Mouse (Mus musculus): Measurements from ENCODE around the gene Clnk.

Gene Clnk

GRCm38 (mm10) chr5:38857591-38857990, 19.0 kb downstream of the Clnk start:
- DNase-seq (ENCODE audit: extremely low read depth, low read depth) = no peak

- DNase-seq (ENCODE audit: extremely low read depth, low read depth) = no peak
Observed at GRCm38 (mm10) chr5:38850171-38850570, 26.4 kb downstream of the Clnk start.

- DNase-seq (ENCODE audit: extremely low read depth, low read depth) = no peak
Observed at GRCm38 (mm10) chr5:38845529-38845928, 31.1 kb downstream of the Clnk start.

DNA sequence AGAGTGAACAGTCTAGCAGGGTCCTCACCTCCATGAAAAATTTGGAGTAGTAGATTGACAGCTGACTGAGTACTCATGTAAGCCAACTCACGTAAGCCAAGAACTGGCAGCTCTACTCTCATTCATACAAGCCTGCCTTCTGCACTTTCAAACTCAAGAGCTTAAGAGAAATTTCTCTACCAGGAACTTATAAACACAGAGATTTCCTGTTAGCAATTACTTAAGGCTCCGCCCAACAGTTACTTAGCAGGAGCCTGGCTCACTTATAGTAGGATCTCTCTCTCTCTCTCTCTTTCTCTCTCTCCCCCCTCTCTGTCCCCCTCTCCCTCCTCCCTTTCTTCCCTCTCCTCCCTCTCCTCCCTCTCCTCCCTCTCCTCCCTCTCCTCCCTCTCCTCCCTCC, 32.3 kb downstream of the Clnk start:
- DNase-seq (ENCODE audit: extremely low read depth, low read depth) = no peak

- no peak for DNase-seq (ENCODE audit: extremely low read depth, low read depth)
Observed at GRCm38 (mm10) chr5:38839981-38840380, 36.6 kb downstream of the Clnk start.

- no peak for DNase-seq (ENCODE audit: extremely low read depth, low read depth)
Observed at GRCm38 (mm10) chr5:38827310-38827709, 49.3 kb downstream of the Clnk start.

GRCm38 (mm10) chr5:38826586-38826985, 50.0 kb downstream of the Clnk start:
- no peak for DNase-seq (ENCODE audit: extremely low read depth, low read depth)

DNA sequence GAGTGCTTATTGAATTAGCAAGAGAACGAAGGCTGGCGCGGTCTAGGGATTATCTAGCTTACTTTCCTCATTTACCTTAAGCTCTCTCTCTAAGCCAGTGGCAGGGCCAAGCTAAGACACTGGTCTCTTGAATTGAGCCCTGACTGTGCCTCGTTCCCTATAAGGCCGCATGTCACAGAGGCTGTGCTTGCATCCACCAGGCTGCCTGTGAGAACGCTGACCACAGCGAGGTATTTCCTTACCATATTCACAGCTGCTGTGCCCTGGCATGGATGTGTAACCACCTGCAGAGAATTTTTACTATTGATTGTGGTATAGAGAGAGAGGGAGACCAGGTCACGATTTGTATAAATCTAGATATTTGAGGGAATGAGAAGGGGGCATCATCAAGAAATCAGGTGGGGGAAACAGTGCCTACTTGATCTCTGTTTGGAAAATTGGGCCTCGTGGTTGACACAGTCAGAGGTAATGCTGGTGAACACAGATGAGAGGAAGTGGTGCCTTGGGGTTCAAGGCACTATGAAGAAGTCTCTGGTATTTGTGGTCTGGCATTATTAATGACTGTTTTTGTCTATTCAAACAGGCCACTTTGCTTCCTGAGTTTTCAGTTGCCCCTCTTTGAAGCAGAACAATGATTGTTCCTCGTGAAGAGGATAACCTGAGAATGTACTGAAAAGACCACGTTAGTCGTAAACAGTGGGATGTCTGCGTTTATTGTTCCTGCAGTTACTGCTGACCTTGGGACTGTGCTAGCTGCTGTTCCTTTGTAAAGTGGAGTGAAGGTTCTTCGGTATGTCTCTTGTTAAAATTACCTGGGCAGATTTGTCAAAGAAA, 52.3 kb downstream of the Clnk start:
- no peak for DNase-seq (ENCODE audit: extremely low read depth, low read depth)

- no peak for DNase-seq (ENCODE audit: extremely low read depth, low read depth)
Observed at GRCm38 (mm10) chr5:38813391-38814109, 63.1 kb downstream of the Clnk start.

DNA sequence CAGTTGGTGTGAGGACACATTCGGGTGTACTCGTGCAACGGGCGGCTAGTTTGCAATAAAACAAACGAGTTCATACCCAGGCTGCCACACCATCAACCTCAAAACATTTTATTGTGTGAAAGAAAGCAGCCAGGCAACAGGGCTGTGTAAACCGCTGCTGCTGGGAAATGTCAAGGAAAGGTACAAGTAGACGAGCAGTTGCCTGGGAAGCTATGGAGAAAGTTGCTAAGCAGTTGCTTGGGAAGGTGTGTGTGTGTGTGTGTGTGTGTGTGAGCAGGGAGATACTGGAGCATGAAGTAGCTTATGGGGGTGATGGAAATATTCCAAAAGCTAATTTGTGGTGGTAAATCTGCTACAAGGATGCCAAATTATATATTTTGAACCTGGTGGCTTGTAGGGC, 63.7 kb downstream of the Clnk start:
- DNase-seq (ENCODE audit: extremely low read depth, low read depth) = no peak

DNA sequence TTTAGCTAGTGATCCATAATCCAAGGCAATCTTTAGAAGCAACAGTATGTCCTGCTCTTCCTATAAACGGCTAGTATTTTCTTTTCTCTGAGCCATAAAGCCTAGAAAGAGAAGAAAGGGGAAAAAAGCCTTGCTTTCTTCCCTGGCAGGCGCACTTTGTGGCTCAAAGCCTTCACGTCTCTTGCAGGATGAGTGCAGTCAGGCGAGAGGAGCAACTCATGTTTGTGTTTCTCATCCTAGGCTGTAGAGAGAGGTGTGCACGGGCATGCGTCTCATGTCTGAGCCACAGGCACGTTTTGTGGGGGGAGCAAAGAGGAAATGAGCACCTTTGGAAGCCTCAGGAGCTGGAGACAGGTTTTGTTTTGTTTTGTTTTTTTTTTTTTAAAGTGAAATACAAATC, 64.2 kb downstream of the Clnk start:
- DNase-seq (ENCODE audit: extremely low read depth, low read depth) = no peak

DNA sequence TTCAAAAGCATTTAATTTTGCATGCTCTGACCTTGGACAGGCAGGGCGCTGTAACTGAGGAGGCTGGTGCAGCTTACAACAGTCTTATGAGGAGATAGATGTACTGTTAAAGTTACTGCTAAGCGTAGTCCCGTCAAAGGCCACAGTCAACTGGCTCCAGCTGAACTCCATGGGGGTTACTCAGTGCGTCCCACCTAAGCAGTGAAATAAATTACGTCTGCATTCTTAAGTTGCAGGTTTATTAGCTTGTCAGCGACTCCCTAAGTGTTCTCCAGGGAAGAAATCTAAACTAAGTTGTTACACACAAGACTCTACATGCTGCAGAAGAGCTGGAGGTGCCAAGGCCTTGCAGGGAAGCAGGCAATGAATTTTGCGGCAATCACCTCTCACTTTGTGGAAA, 77.7 kb downstream of the Clnk start:
- DNase-seq (ENCODE audit: extremely low read depth, low read depth) = no peak

- no peak for DNase-seq (ENCODE audit: extremely low read depth, low read depth)
Observed at GRCm38 (mm10) chr5:38795139-38795538, 81.5 kb downstream of the Clnk start.

DNA sequence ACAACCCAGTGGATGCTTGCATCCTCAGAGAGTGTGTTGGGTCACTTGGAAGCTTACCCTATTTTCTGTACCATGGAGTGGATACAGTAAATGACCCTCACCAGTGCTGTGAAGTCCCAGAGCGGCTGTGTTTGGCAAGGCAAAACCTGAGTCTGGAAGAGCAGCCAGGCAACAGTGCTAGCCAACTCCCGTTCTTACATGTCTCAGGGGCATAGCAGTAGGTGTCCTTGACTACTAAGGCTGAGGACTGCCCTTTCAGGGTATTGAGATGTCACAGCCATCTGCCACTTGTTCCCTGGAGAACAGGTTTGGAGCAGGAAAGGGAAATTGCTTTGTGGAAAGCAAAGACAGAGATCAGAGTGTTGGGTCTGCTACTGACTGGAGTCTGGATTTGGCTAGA, 85.5 kb downstream of the Clnk start:
- DNase-seq (ENCODE audit: extremely low read depth, low read depth) = no peak

DNA sequence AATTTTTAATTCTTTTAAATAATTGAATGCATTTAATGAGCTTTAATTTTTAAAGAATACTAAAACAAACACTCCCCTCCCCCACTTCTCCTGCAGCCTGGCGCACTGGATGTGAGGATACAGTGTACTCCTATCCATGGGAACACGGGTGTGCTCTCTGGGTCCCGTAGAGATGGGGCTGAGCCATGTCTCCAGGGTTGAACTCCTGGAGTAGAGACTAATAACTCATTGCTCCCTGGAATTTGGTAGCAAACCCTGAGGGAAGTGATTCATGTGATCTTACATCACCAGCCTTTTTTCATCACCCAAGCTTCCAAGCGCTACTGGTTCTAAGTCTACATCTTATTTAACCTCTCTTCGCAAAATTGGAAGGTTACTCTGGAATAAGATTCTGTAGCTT, 87.8 kb downstream of the Clnk start:
- no peak for DNase-seq (ENCODE audit: extremely low read depth, low read depth)

DNA sequence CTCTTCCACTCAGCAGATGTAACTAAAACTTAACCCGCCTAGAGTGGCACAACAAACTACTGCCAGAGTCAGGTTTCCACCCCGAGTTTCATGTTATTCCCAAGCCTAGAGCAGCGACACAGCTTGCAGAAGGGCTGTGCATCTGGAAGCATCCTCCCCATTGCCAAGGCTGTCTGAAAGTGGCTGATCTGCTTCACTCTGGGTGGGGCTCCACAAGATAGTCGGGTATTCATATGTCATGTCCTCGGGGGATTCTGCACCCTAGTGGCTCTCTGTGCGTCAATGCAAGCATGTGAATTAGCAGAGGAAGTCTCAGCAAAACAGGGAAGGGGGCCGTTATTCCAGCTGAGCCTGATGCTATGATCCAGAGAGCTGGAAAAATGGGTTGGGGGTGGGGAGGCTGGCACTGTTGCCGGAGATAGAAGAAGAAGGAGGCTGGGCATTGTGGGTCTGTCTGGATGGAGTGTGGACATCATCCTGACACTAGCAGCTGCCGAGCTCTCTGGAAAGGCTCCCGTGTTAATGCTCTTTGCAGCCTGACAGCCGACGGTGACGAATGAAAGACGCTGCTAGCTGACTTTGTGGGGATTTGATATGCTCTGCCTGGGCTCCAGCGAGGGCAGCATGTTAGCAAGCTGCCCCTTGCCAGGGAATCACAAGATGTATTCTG, 88.6 kb downstream of the Clnk start:
- DNase-seq (ENCODE audit: extremely low read depth, low read depth) = no peak

- no peak for DNase-seq (ENCODE audit: extremely low read depth, low read depth)
Observed at GRCm38 (mm10) chr5:38786126-38786525, 90.5 kb downstream of the Clnk start.

DNA sequence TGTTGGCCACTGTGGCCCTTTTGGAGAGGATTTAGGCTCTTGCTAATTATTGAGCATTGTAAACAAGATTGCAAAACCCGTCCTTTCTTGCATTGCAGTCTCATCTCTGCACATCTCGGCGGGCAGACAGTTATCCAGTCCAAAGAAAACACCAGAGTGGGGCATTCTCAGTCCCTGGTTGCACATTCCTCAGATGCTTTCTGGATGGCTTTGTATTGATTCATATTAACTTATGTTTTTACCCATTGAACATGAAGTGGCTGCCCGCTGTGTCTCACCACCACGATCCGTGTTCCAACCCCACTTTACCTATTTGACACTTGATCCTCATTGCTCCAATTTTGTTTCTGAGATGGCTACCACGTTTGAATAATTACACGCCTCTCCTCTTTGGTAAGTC, 90.9 kb downstream of the Clnk start:
- DNase-seq (ENCODE audit: extremely low read depth, low read depth) = no peak

GRCm38 (mm10) chr5:38781813-38782212, 94.8 kb downstream of the Clnk start:
- DNase-seq (ENCODE audit: extremely low read depth, low read depth) = peak; percentile 2

- DNase-seq (ENCODE audit: extremely low read depth, low read depth) = no peak
Observed at GRCm38 (mm10) chr5:38780631-38781030, 96.0 kb downstream of the Clnk start.

GRCm38 (mm10) chr5:38780045-38780444, 96.6 kb downstream of the Clnk start:
- DNase-seq (ENCODE audit: extremely low read depth, low read depth) = no peak

DNA sequence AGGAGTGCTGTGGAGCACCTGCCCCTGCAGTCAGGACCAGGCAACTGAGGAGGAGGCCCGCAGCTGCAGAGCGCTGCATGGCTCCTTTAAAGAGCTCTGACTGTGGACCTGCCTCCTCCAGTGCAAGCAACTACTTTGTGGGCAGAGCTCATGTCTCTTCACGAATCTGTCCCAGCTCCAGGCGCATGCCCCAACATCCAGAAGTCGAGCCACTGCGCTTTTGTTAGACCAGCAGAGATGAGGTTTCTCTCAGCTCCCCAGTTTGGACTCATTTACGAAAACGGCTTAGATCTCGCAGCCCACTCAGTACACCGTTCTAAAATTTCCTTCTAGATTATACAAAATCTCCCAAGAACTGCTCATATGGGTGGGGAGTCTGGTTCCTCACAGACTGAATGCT, 101.1 kb downstream of the Clnk start:
- no peak for DNase-seq (ENCODE audit: extremely low read depth, low read depth)

Measured in MEL-GATA-1-ER (cell line).